Mouse (Mus musculus): ENCODE measurements around the gene Ece2.
A peak's percentile ranks its signal among the peaks of the same experiment; 100 is the strongest.

GRCm38 (mm10) chr16:20621991-20622685 lies 7.5 kb upstream of the Ece2 start:
- no peak for TF ChIP-seq CTCF (IDR thresholded peaks at IDR 0.05; ENCODE audit: control insufficient read depth, insufficient read depth, insufficient replicate concordance, low read depth, low read length)
- TF ChIP-seq POLR2A (IDR thresholded peaks at IDR 0.05; ENCODE audit: control insufficient read depth, low read depth, low read length) = 0 out of 2 replicates have a peak, but pooled peaks have one; percentile 26

Measured in testis, adult 2 months (tissue).